Mouse (Mus musculus) T-helper 2 cell (primary cell): ENCODE measurements around the gene Bet1.

Experiments used
- in situ Hi-C: fragments of 300-600 bp; cut with MboI, MseI; formaldehyde crosslinking; loops from one replicate; pipeline ENCODE4 v1.15.1; 2025; ENCODE audit warnings: high pct_unique_total_duplicates

Gene Bet1

DNA sequence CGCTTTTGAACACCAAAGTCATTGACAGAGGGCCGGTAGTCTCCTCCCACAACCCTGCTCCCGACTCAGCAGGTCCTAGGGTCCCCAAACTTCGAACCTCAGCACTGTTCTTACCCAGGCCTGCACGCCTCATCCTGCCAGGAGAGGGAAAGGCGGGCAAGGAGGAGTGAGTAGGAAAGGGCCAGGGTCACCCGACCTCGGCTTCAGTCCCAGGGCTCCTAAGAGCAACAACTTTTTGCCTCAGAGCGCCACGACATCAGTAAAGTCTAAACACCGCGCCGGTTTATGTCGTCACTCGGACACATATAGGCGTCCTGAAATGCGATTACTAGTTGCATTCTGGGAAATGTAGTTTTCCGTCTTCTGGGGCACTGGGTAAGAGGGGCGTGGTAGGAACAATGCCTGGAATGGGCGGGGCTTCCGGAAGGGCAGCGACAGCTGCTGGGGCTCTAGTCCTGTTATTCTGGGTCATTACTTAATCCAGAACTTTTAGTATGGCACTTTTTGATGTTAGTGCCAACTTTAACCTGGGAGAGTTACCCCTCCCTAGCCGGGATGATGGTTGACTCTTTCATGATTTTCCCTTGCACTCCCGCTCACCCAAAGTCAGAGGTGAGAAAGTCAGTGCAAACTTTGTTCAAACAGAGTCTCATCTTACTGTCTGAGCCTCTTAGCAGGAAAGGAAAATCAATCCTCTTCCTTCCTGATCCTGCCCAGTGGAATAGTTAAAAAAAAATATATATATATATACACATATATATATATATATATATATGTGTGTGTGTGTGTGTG is at the start of gene Bet1:
Bet1 (minus strand) TSS at position 310 of the 792 bp plus-strand sequence.
- in situ Hi-C loops: loop anchor here (25.0 kb wide), 1 partner anchor 600 kb away; the partner anchor contains the start of genes Hepacam2 and Vps50

DNA sequence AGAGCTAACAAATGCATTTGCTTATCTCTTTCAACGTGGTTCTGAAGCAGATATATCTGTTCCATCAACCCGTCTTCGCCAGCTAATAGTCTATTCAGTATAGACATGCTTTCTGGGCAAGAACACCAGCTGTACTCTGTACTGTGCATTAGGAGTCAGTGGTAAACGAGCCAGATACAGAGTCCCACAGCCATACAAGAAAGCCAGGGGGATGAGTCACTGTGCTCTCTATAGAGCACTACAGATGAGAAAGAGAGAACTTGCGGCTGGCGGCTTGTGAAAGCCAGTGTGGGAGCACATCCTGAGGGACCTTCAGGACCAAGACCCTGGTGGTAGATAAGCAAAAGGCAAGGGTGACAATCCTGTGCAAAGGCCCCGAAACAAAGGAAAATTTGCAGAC is 45.5 kb upstream of the Bet1 start:
- in situ Hi-C loops: no loop called here

- in situ Hi-C loops: no loop called here
Measured at GRCm38 (mm10) chr6:4131149-4131548, 44.4 kb upstream of the Bet1 start.

- in situ Hi-C loops: no loop called here
Measured at GRCm38 (mm10) chr6:4118611-4119010, 31.8 kb upstream of the Bet1 start.

DNA sequence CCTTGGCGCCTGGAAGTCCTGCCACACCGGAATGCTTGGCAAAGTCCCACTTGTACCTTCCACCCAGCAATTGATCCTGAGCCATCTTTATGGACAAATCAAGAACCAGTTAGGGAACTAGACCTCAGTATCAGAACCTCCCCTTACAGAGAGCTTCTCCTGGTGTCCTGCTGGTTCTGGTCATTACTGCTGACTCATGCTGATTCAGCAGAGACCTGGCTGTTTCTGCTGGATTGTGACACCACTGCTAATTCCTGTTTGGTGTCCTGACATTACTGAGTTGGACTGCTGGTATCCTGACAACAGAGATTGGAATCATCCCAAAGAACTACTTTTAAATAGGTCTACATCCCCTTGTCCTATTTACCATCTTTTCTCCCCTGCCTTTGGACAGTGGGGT is 3.7 kb upstream of the Bet1 start:
- in situ Hi-C loops: loop anchor here (25.0 kb wide), 1 partner anchor 603 kb away; the partner anchor contains the start of genes Hepacam2 and Vps50

DNA sequence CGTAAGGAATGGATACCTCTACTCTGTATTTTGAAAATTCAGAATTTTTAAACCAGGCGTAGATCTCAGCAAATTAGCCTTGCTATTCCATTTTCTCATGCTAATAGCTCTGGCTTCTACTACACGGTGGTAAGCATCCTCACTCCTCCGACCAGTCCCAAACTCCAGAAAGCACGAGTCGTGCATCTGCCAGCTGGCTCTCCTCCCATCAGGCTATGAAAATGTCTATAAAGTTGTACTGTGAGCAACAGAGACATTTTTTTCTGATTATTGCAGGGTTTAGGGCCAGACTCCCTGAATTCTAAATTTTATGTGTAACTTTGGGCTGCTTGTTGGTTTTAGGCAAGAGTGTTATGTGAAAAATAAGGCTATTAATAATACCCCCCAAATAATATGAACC is 14.5 kb downstream of the Bet1 start:
- in situ Hi-C loops: loop anchor here (5.0 kb wide), 1 partner anchor 40 kb away; no protein-coding TSS in a partner anchor

GRCm38 (mm10) chr6:4069714-4070113 is 17.1 kb downstream of the Bet1 start:
- in situ Hi-C loops: loop anchor here (5.0 kb wide), 1 partner anchor 43 kb away; no protein-coding TSS in a partner anchor

DNA sequence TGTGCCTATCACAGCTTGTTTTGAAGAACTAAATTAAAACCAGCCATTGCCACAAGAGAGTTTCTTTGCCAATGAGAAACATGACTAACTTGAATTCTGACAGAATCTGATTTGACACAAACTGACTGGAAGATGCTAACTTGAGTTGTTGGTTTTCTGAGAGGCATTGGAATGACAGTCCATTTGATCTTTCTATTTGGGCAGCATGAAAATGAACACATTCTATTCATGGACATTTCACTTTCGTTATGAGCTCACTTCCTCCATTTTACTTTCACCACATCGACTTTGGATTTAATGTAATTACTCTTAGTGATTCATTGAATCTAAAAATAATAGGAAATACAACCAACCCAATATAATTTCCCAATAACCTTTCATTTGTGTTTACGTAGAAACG is 32.4 kb downstream of the Bet1 start:
- in situ Hi-C loops: no loop called here

DNA sequence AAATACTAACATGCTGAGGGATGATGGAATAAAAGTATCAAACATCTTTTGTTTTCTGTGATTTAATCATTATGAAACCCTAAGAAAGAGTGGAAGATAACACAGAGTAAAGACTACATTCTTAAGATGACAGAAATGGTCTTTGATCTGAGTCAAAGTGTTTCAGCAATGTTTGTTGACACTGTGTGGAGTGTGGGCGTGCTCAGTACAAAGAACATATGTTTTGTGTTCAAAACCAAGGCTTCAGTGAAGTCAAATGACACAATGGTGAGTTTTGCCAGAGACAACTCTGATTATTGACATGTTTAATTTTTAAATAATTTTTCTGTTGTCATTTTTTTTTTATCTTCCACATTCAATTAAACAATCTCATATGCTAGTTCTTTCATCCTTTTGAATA is 33.9 kb downstream of the Bet1 start:
- in situ Hi-C loops: no loop called here

DNA sequence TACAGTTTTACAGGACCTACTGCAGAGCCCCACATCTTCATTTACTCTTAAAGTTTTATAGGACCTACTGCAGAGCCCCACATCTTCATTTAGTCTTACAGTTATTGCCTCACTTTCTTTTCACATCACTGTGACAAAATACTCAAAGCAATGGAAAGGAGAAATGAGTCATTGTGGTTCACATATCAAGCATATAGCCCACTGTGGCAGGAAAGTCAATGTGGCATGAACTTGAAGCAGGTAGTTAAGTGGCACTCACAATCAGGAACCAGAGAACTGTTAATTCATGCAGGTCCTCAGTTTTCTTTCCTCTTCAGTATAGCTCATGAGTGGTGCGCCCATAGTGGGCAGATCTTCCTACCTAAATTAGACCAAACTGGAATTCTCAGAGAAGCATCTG is 39.6 kb downstream of the Bet1 start:
- in situ Hi-C loops: no loop called here

GRCm38 (mm10) chr6:4041821-4042220 is 45.0 kb downstream of the Bet1 start:
- in situ Hi-C loops: no loop called here

DNA sequence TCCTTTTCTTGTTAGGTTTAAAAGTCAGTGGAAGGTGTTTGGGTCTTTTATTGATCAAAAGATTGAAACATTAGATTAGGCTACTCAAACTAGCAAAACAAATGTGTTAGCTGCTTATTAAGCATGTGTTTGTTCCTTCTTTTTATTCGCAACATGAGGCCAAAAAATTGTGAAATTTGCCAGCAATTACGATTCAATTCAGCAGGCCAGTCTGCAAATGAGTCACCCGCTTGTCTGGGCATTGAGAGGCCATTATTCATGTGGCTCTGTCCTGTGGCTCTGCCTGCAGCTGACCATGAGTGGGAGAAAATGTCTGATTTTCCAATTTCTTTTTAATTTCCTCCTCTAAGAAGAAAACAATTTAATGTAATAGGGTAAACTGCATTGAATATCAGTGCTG is 55.8 kb downstream of the Bet1 start:
- in situ Hi-C loops: no loop called here
